In the genomic region with DNA sequence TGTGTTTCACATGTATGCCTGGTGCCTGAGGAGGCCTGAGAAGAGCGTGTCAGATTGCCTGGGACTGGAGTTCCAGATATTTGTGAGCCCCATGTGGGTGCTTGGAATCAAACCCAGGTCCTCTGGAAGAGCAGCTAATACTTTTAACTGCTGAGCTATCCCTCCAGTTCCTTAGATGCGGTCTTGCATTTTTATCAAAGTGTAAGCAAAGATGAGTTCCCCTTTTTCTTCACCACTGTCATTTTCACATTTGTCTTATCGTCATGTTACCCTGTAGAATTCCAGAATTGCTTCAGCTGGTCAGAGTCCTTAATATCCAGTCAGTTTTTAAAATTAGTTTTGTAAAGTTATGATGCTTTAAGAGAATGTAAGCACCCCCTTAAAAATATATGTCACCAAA, we compare ENCODE assay signal across 26 mouse cellular contexts.
"Had no signal": no experiment of that assay in that cellular context is flagged by ENCODE, and none has a peak within 500 bp of the region (broad histone marks: within the 10 kb centered on the region; RNA-seq: fewer than 3 reads in every experiment).

No protein-coding gene starts in this region.

- H3K4me3 ChIP-seq: embryonic facial prominence, embryonic 10.5 days; embryonic facial prominence, embryonic 12.5 days; embryonic facial prominence, embryonic 13.5 days; embryonic facial prominence, embryonic 15.5 days; erythroblast, embryonic 14.5 days; forebrain, embryonic 10.5 days; forebrain, embryonic 12.5 days; forebrain, embryonic 13.5 days; forebrain, embryonic 15.5 days; gastrocnemius, adult 2 months; heart, adult 2 months; heart, embryonic 10.5 days had no signal

- H3K27me3 ChIP-seq: embryonic facial prominence, embryonic 12.5 days; embryonic facial prominence, embryonic 15.5 days had no signal

- H3K27ac ChIP-seq: embryonic facial prominence, embryonic 12.5 days; embryonic facial prominence, embryonic 13.5 days; embryonic facial prominence, embryonic 15.5 days; forebrain, embryonic 10.5 days; forebrain, embryonic 12.5 days; forebrain, embryonic 13.5 days; forebrain, embryonic 15.5 days; heart, adult 2 months had no signal

- H3K36me3 ChIP-seq: embryonic facial prominence, embryonic 10.5 days; embryonic facial prominence, embryonic 12.5 days; embryonic facial prominence, embryonic 13.5 days; embryonic facial prominence, embryonic 15.5 days; forebrain, embryonic 10.5 days; forebrain, embryonic 12.5 days; forebrain, embryonic 15.5 days; heart, embryonic 10.5 days had no signal

- DNase-seq: cerebellum, adult 9-10 months; cerebellum, adult 9-11 months; cerebellum, postnatal 10 days; cerebellum, postnatal 14 days; cerebellum, postnatal 25 days; cerebellum, postnatal 36 days; embryo, embryonic 11 days; forebrain, postnatal 0 days; gastrocnemius, adult 2 months; gastrocnemius, postnatal 10 days; gastrocnemius, postnatal 14 days; gastrocnemius, postnatal 25 days; gastrocnemius, postnatal 36 days; heart, adult 11 months; heart, adult 18-20 months; heart, adult 2 months had no signal

- H3K9me3 ChIP-seq: embryonic facial prominence, embryonic 10.5 days; embryonic facial prominence, embryonic 12.5 days; embryonic facial prominence, embryonic 13.5 days; embryonic facial prominence, embryonic 15.5 days; forebrain, embryonic 10.5 days; forebrain, embryonic 12.5 days; forebrain, embryonic 13.5 days; forebrain, embryonic 15.5 days; heart, embryonic 10.5 days had no signal

- H3K9ac ChIP-seq: embryonic facial prominence, embryonic 12.5 days; embryonic facial prominence, embryonic 13.5 days; embryonic facial prominence, embryonic 15.5 days; forebrain, embryonic 12.5 days; forebrain, embryonic 13.5 days; forebrain, embryonic 15.5 days; forebrain, postnatal 0 days had no signal
